Mouse (Mus musculus): ENCODE data around the gene Atn1. TPM values are rescaled to one million over a fixed set of nuclear protein-coding genes. Genes with fewer than 3 reads are reported as not detected.
A peak's percentile ranks its signal among the peaks of the same experiment; 100 is the strongest.
"Not testable (repeated sequence)": the region's sequence is repeated elsewhere in the genome, so short reads cannot be mapped to it uniquely, and the experiment has no call there.

The Atn1 gene
- polyA plus RNA-seq (2015; fragmentation: Nextera tagmentation; extraction: Ambion mirVana) = 12.2 and 13.1 TPM in 2 replicates

DNA sequence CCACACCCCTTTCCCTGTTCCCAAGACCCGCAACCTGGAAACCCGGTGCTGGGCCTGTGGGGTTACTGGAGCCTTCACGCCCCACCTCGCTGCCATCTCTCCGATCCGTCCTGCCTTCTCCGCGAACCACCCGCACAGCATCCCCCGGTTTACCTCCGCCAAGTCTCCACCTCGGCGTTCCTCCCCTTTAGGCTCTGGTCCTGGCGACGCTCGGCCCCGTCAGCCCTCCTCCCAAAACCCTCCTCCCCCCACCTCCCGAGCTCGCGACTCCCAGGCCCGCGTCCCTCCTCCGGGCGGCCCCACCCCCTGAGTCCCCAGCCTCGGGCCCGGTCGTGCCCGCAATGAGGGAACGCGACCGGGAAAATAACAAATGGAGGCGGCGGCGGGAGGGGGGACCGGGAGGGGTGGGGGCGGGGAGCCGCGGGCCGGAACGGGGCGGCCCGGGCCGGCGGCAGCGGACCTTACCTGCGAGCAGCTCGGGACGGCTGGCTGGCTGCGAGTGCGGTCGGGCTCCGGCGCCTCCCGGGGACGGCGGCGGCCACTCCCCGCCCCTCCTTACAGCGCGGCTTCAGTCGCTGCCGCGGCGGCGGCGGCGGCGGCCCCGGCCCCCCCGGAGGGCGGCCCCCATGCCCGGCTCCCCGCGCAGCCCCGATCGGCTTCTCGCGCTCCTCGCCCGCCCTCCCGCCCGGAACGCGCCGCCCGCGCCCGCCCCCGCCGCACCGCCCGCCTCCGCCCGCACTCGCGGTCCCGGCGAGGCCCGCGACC is at the start of gene Atn1, which contains the start of gene Gm45234:
Gene Atn1 (minus strand): TSS at position 694 of the 765 bp plus-strand sequence.
Gene Gm45234 (minus strand): TSS at position 191 of the 765 bp plus-strand sequence.
- H3K4me1 ChIP-seq (ENCODE audit: control insufficient read depth, insufficient read depth, low read length) = peaks cover 32% of the 10 kb centered on the region
- no peaks in the 10 kb centered on the region for H3K27me3 ChIP-seq (ENCODE audit: control insufficient read depth, insufficient read depth, low read length)
- peak; percentile 67 for ATAC-seq (ENCODE audit: insufficient read depth, low FRiP score)
- no peaks in the 10 kb centered on the region for H3K9me3 ChIP-seq (replicated peaks; ENCODE audit: control insufficient read depth, low read length)
- H3K9ac ChIP-seq (ENCODE audit: low read length) = peak within 1 kb of the TSS; percentile 98
- H3K4me3 ChIP-seq (replicated peaks; ENCODE audit: low read length) = peak within 1 kb of the TSS; percentile 70
- H3K36me3 ChIP-seq (ENCODE audit: control insufficient read depth, insufficient read depth, low read length) = no peaks in the 10 kb centered on the region
- WGBS = under 1% methylated on average over 77 of the region's 100 CpGs
- peak within 1 kb of the TSS; percentile 82 for H3K4me2 ChIP-seq (ENCODE audit: low read depth, low read length)
- peak within 1 kb of the TSS; percentile 95 for H3K27ac ChIP-seq (ENCODE audit: low read length)

- peak overlapping the region; percentile 98 for H3K27ac ChIP-seq (ENCODE audit: low read length)
- H3K4me2 ChIP-seq (ENCODE audit: low read depth, low read length) = peak overlapping the region; percentile 77
- H3K4me3 ChIP-seq (replicated peaks; ENCODE audit: low read length) = peak overlapping the region; percentile 56
- H3K9me3 ChIP-seq (replicated peaks; ENCODE audit: control insufficient read depth, low read length) = no peaks in the 10 kb centered on the region
- peak overlapping the region; percentile 72 for H3K9ac ChIP-seq (ENCODE audit: low read length)
- H3K4me1 ChIP-seq (ENCODE audit: control insufficient read depth, insufficient read depth, low read length) = peaks cover 21% of the 10 kb centered on the region
- H3K27me3 ChIP-seq (ENCODE audit: control insufficient read depth, insufficient read depth, low read length) = no peaks in the 10 kb centered on the region
- H3K36me3 ChIP-seq (ENCODE audit: control insufficient read depth, insufficient read depth, low read length) = no peaks in the 10 kb centered on the region
- peak; percentile 85 for ATAC-seq (ENCODE audit: insufficient read depth, low FRiP score)
- 1% methylated on average over 34 of the region's 34 CpGs for WGBS
Measured at GRCm38 (mm10) chr6:124805341-124806321, 49.3 kb upstream of the Atn1 start.

- WGBS = 82% methylated on average over 3 of the region's 3 CpGs
- Histone ChIP-seq H3K36me3 (ENCODE audit: control insufficient read depth, insufficient read depth, low read length) (no peaks in the 10 kb centered on the region), H3K4me3 (replicated peaks; ENCODE audit: low read length) (no peak overlapping the region), H3K27ac (ENCODE audit: low read length) (no peak overlapping the region), H3K9me3 (replicated peaks; ENCODE audit: control insufficient read depth, low read length) (no peaks in the 10 kb centered on the region), H3K9ac (ENCODE audit: low read length) (no peak overlapping the region), H3K27me3 (ENCODE audit: control insufficient read depth, insufficient read depth, low read length) (no peaks in the 10 kb centered on the region), H3K4me2 (ENCODE audit: low read depth, low read length) (no peak overlapping the region), H3K4me1 (ENCODE audit: control insufficient read depth, insufficient read depth, low read length) (peaks cover 12% of the 10 kb centered on the region)
- ATAC-seq (ENCODE audit: insufficient read depth, low FRiP score) = no peak
Measured at GRCm38 (mm10) chr6:124804341-124804740, 48.0 kb upstream of the Atn1 start.

GRCm38 (mm10) chr6:124803691-124804090 is 47.4 kb upstream of the Atn1 start:
- not testable (repeated sequence) for H3K9me3 ChIP-seq (replicated peaks; ENCODE audit: control insufficient read depth, low read length); ATAC-seq (ENCODE audit: insufficient read depth, low FRiP score); H3K4me2 ChIP-seq (ENCODE audit: low read depth, low read length); H3K27me3 ChIP-seq (ENCODE audit: control insufficient read depth, insufficient read depth, low read length); H3K27ac ChIP-seq (ENCODE audit: low read length); H3K4me3 ChIP-seq (replicated peaks; ENCODE audit: low read length); H3K9ac ChIP-seq (ENCODE audit: low read length); H3K36me3 ChIP-seq (ENCODE audit: control insufficient read depth, insufficient read depth, low read length)
- peaks cover 12% of the 10 kb centered on the region for H3K4me1 ChIP-seq (ENCODE audit: control insufficient read depth, insufficient read depth, low read length)
- WGBS = 92% methylated on average over 4 of the region's 4 CpGs

DNA sequence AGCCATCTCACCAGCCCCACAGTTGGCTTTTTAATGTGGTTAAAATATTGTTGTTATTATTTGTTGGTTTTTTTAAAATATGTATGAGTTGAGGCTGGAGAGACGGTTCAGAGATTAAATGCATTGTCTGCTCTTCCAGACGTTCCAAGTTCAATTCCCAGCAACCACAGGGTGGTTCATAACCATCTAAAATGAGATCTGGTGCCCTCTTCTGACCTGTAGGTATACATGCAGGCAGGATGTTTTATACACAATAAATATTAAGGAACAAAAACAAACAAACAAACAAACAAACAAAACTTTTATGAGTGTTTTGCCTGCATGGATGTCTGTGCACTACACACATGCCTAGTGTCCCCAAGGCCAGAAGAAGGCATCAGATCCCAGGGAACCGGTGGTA is 46.7 kb upstream of the Atn1 start:
- H3K36me3 ChIP-seq (ENCODE audit: control insufficient read depth, insufficient read depth, low read length) = no peaks in the 10 kb centered on the region
- H3K27me3 ChIP-seq (ENCODE audit: control insufficient read depth, insufficient read depth, low read length) = no peaks in the 10 kb centered on the region
- peaks cover 9% of the 10 kb centered on the region for H3K4me1 ChIP-seq (ENCODE audit: control insufficient read depth, insufficient read depth, low read length)
- no peak overlapping the region for H3K27ac ChIP-seq (ENCODE audit: low read length)
- H3K4me3 ChIP-seq (replicated peaks; ENCODE audit: low read length) = no peak overlapping the region
- H3K4me2 ChIP-seq (ENCODE audit: low read depth, low read length) = no peak overlapping the region
- H3K9me3 ChIP-seq (replicated peaks; ENCODE audit: control insufficient read depth, low read length) = no peaks in the 10 kb centered on the region
- no peak for ATAC-seq (ENCODE audit: insufficient read depth, low FRiP score)
- 73% methylated on average over 3 of the region's 3 CpGs for WGBS
- no peak overlapping the region for H3K9ac ChIP-seq (ENCODE audit: low read length)

DNA sequence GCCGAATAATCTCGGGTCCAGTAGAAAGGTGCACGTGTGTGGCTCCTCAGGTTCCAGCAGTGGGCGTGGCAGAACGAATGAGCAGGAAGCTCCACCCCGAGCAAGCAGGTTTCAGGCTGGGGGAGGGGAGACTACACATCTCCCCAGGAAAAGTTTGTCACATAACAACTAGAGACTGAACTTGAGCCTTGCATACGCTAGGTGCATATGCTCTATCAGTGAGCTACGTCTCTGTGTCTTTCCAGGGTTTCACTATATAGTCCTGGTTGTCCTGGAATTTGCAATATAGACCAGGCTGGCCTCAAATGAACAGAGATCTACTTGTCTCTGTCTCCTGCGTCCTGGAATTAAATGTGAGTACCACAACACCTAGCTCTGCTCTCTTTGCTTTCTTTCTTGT is 46.1 kb upstream of the Atn1 start:
- not testable (repeated sequence) for ATAC-seq (ENCODE audit: insufficient read depth, low FRiP score); H3K9ac ChIP-seq (ENCODE audit: low read length); H3K4me1 ChIP-seq (ENCODE audit: control insufficient read depth, insufficient read depth, low read length); H3K4me2 ChIP-seq (ENCODE audit: low read depth, low read length); H3K27me3 ChIP-seq (ENCODE audit: control insufficient read depth, insufficient read depth, low read length); H3K9me3 ChIP-seq (replicated peaks; ENCODE audit: control insufficient read depth, low read length); H3K36me3 ChIP-seq (ENCODE audit: control insufficient read depth, insufficient read depth, low read length); H3K4me3 ChIP-seq (replicated peaks; ENCODE audit: low read length)
- H3K27ac ChIP-seq (ENCODE audit: low read length) = peak overlapping the region; percentile 2; the same call in 1 of the 2 replicates
- 20% methylated on average over 5 of the region's 9 CpGs for WGBS

- peak overlapping the region; percentile 74 for H3K27ac ChIP-seq (ENCODE audit: low read length)
- no peaks in the 10 kb centered on the region for H3K4me1 ChIP-seq (ENCODE audit: control insufficient read depth, insufficient read depth, low read length)
- no peak for ATAC-seq (ENCODE audit: insufficient read depth, low FRiP score)
Measured at GRCm38 (mm10) chr6:124796200-124796599, 39.9 kb upstream of the Atn1 start.

DNA sequence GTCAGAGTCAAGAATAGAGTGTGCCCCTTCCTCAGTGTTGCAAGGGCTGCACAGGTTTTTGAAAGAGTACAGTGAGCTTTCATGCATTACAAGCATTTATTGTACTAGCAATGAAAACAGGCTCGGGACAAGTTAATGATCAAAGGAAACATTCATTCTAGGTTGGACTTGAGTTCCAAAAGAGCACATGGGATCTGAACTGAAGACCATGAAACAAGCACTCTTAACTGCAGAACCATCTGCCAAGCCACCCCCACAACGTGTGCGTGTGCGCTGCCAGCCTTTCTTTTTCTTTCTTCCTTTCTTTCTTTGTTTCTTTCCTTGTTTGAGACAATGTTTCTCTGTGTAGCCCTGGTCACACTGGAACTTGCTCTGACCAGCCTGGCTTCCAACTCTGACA is 39.5 kb upstream of the Atn1 start:
- no peaks in the 10 kb centered on the region for H3K4me1 ChIP-seq (ENCODE audit: control insufficient read depth, insufficient read depth, low read length)
- 72% methylated on average over 4 of the region's 4 CpGs for WGBS
- H3K27ac ChIP-seq (ENCODE audit: low read length) = peak overlapping the region; percentile 74; the same call in 1 of the 2 replicates
- H3K4me2 ChIP-seq (ENCODE audit: low read depth, low read length) = no peak overlapping the region
- H3K27me3 ChIP-seq (ENCODE audit: control insufficient read depth, insufficient read depth, low read length) = no peaks in the 10 kb centered on the region
- H3K4me3 ChIP-seq (replicated peaks; ENCODE audit: low read length) = no peak overlapping the region
- H3K36me3 ChIP-seq (ENCODE audit: control insufficient read depth, insufficient read depth, low read length) = no peaks in the 10 kb centered on the region
- H3K9ac ChIP-seq (ENCODE audit: low read length) = no peak overlapping the region
- ATAC-seq (ENCODE audit: insufficient read depth, low FRiP score) = no peak
- H3K9me3 ChIP-seq (replicated peaks; ENCODE audit: control insufficient read depth, low read length) = no peaks in the 10 kb centered on the region

More at GRCm38 (mm10) chr6:124796200-124796599, 39.9 kb upstream of the Atn1 start:
- no peak overlapping the region for H3K4me3 ChIP-seq (replicated peaks; ENCODE audit: low read length)
- no peaks in the 10 kb centered on the region for H3K36me3 ChIP-seq (ENCODE audit: control insufficient read depth, insufficient read depth, low read length)
- H3K27me3 ChIP-seq (ENCODE audit: control insufficient read depth, insufficient read depth, low read length) = no peaks in the 10 kb centered on the region
- H3K4me2 ChIP-seq (ENCODE audit: low read depth, low read length) = no peak overlapping the region
- no peaks in the 10 kb centered on the region for H3K9me3 ChIP-seq (replicated peaks; ENCODE audit: control insufficient read depth, low read length)
- H3K9ac ChIP-seq (ENCODE audit: low read length) = no peak overlapping the region
- 66% methylated on average over 2 of the region's 2 CpGs for WGBS

- H3K4me1 ChIP-seq (ENCODE audit: control insufficient read depth, insufficient read depth, low read length) = no peaks in the 10 kb centered on the region
- no peaks in the 10 kb centered on the region for H3K27me3 ChIP-seq (ENCODE audit: control insufficient read depth, insufficient read depth, low read length)
Measured at GRCm38 (mm10) chr6:124791911-124792310, 35.6 kb upstream of the Atn1 start.

More at GRCm38 (mm10) chr6:124791911-124792310, 35.6 kb upstream of the Atn1 start:
- Histone ChIP-seq H3K36me3 (ENCODE audit: control insufficient read depth, insufficient read depth, low read length) (no peaks in the 10 kb centered on the region), H3K4me2 (ENCODE audit: low read depth, low read length) (no peak overlapping the region), H3K9me3 (replicated peaks; ENCODE audit: control insufficient read depth, low read length) (no peaks in the 10 kb centered on the region), H3K27ac (ENCODE audit: low read length) (no peak overlapping the region), H3K9ac (ENCODE audit: low read length) (no peak overlapping the region), H3K4me3 (replicated peaks; ENCODE audit: low read length) (no peak overlapping the region)
- 78% methylated on average over 3 of the region's 3 CpGs for WGBS
- ATAC-seq (ENCODE audit: insufficient read depth, low FRiP score) = no peak
